Mouse (Mus musculus) midbrain, embryonic 14.5 days (tissue): ENCODE results near the gene Odr4. TPM values are rescaled to one million over a fixed set of nuclear protein-coding genes. Genes with fewer than 3 reads are reported as not detected.

Experiments used
- ATAC-seq: fragments of 200-750 bp; cut with Nextera tagmentation; 2 replicates; pipeline ENCODE4 v1.8.0; 2017; ENCODE audit warnings: moderate number of reproducible peaks, moderate library complexity; ENCODE audit not compliant: low FRiP score, low TSS enrichment
- DNase-seq: peaks from one replicate; pipeline ENCODE4 v3.0.0-alpha.2; 2015
- H3K27ac ChIP-seq: fragments of 300-500 bp; sonication (generic); replicated peaks from 2 replicates; pipeline ENCODE4 v1.5.1; 2014; ENCODE audit warnings: mild to moderate bottlenecking, low read depth, low read length, moderate library complexity
- H3K27me3 ChIP-seq: fragments of 300-500 bp; sonication (generic); 2 replicates; pipeline ENCODE4 v1.6.1; 2014; ENCODE audit warnings: low read length, control low read depth, mixed read lengths; ENCODE audit not compliant: control insufficient read depth, insufficient read depth
- H3K36me3 ChIP-seq: fragments of 300-500 bp; sonication (generic); 2 replicates; pipeline ENCODE4 v1.6.1; 2014; ENCODE audit warnings: low read length, control low read depth; ENCODE audit not compliant: control insufficient read depth, insufficient read depth
- H3K4me1 ChIP-seq: fragments of 300-500 bp; sonication (generic); 2 replicates; pipeline ENCODE4 v1.6.1; 2014; ENCODE audit warnings: mild to moderate bottlenecking, antibody characterized with exemption, low read length, control low read depth; ENCODE audit not compliant: control insufficient read depth, insufficient read depth
- H3K4me2 ChIP-seq: fragments of 300-500 bp; sonication (generic); 2 replicates; pipeline ENCODE4 v1.6.1; 2014; ENCODE audit warnings: mild to moderate bottlenecking, low read length, moderate library complexity
- H3K4me3 ChIP-seq: fragments of 300-500 bp; sonication (generic); replicated peaks from 2 replicates; pipeline ENCODE4 v1.5.1; 2014; ENCODE audit warnings: low read depth, low read length
- H3K9ac ChIP-seq: fragments of 300-500 bp; sonication (generic); replicated peaks from 2 replicates; pipeline ENCODE4 v1.6.1; 2014; ENCODE audit warnings: mild to moderate bottlenecking, low read length, moderate library complexity
- H3K9me3 ChIP-seq: fragments of 300-500 bp; sonication (generic); 2 replicates; pipeline ENCODE4 v1.6.1; 2016; ENCODE audit warnings: low read length, control low read depth, mixed read lengths; ENCODE audit not compliant: control insufficient read depth
- WGBS: fragments of 180-500 bp; shearing (Covaris S2); extraction: QIAGEN DNeasy Blood & Tissue Kit; methylation state at CpG from one replicate; pipeline ENCODE4 v1.1.7; 2014; 5-methylcytosine and 5-hydroxymethylcytosine counted together
- polyA plus RNA-seq: library from polyadenylated mRNA; unstranded; fragments of >200 nt; fragmentation: Nextera tagmentation; extraction: Ambion mirVana; gene quantifications from 2 replicates; pipeline ENCODE4 v1.2.1, GENCODE M21; 2014

Gene Odr4
- polyA plus RNA-seq = 35.5 and 46.2 TPM in 2 replicates

GRCm38 (mm10) chr1:150392638-150393487, at the start of gene Odr4, which contains the start of gene Tpr:
Gene Odr4 (minus strand): TSS chr1:150393080.
Gene Tpr (plus strand): TSS chr1:150392838.
- Histone ChIP-seq H3K27me3 (no peaks in the 10 kb centered on the region), H3K27ac (peak within 1 kb of the TSS; percentile 94), H3K4me3 (peak within 1 kb of the TSS; percentile 77), H3K4me2 (peak within 1 kb of the TSS; percentile 71), H3K9ac (peak within 1 kb of the TSS; percentile 71), H3K36me3 (peaks cover 31% of the 10 kb centered on the region), H3K4me1 (peaks cover 4% of the 10 kb centered on the region; the same call in 1 of the 2 replicates), H3K9me3 (no peaks in the 10 kb centered on the region)
- ATAC-seq (peak; percentile 97), DNase-seq (peak; percentile 100)
- WGBS = under 1% methylated on average over 76 of the region's 76 CpGs

GRCm38 (mm10) chr1:150441731-150442130, 48.9 kb upstream of the Odr4 start:
- H3K9me3 ChIP-seq = no peaks in the 10 kb centered on the region
- H3K9ac ChIP-seq = no peak overlapping the region
- no peak overlapping the region for H3K4me2 ChIP-seq
- DNase-seq (peak; percentile 7), ATAC-seq (no peak)
- no peak overlapping the region for H3K27ac ChIP-seq
- WGBS = 77% methylated on average over 4 of the region's 4 CpGs
- H3K36me3 ChIP-seq = peaks cover 82% of the 10 kb centered on the region
- no peaks in the 10 kb centered on the region for H3K4me1 ChIP-seq
- no peaks in the 10 kb centered on the region for H3K27me3 ChIP-seq
- H3K4me3 ChIP-seq = no peak overlapping the region

- Histone ChIP-seq H3K27ac (no peak overlapping the region), H3K36me3 (peaks cover 81% of the 10 kb centered on the region), H3K4me3 (no peak overlapping the region), H3K4me1 (no peaks in the 10 kb centered on the region), H3K9ac (no peak overlapping the region), H3K27me3 (no peaks in the 10 kb centered on the region), H3K4me2 (no peak overlapping the region), H3K9me3 (no peaks in the 10 kb centered on the region)
- no peak for DNase-seq
- 93% methylated on average over 3 of the region's 3 CpGs for WGBS
- no peak for ATAC-seq
These were observed 45.8 kb upstream of the Odr4 start for GRCm38 (mm10) chr1:150438641-150439040.

- DNase-seq = peak; percentile 8
- H3K27ac ChIP-seq = no peak overlapping the region
- H3K27me3 ChIP-seq = no peaks in the 10 kb centered on the region
- H3K4me1 ChIP-seq = no peaks in the 10 kb centered on the region
- no peak overlapping the region for H3K4me2 ChIP-seq
- H3K9ac ChIP-seq = no peak overlapping the region
- WGBS = 69% methylated on average over 3 of the region's 3 CpGs
- H3K4me3 ChIP-seq = no peak overlapping the region
- no peaks in the 10 kb centered on the region for H3K9me3 ChIP-seq
- ATAC-seq = no peak
- peaks cover 94% of the 10 kb centered on the region for H3K36me3 ChIP-seq
These were observed 33.3 kb upstream of the Odr4 start for GRCm38 (mm10) chr1:150426216-150426615.

- Histone ChIP-seq H3K9me3 (no peaks in the 10 kb centered on the region), H3K9ac (no peak overlapping the region), H3K36me3 (peaks cover 91% of the 10 kb centered on the region), H3K27ac (no peak overlapping the region), H3K4me1 (no peaks in the 10 kb centered on the region), H3K4me2 (no peak overlapping the region), H3K4me3 (no peak overlapping the region), H3K27me3 (no peaks in the 10 kb centered on the region)
- no peak for ATAC-seq
- 89% methylated on average over 9 of the region's 9 CpGs for WGBS
- DNase-seq = no peak
These were observed 32.8 kb upstream of the Odr4 start for GRCm38 (mm10) chr1:150425665-150426064.

- Histone ChIP-seq H3K36me3 (peaks cover 84% of the 10 kb centered on the region), H3K27me3 (no peaks in the 10 kb centered on the region), H3K9ac (no peak overlapping the region), H3K4me2 (no peak overlapping the region), H3K4me1 (no peaks in the 10 kb centered on the region), H3K27ac (no peak overlapping the region), H3K9me3 (no peaks in the 10 kb centered on the region), H3K4me3 (no peak overlapping the region)
- WGBS = 98% methylated on average over 4 of the region's 4 CpGs
- DNase-seq (no peak), ATAC-seq (no peak)
These were observed 25.5 kb upstream of the Odr4 start for GRCm38 (mm10) chr1:150418426-150418825.

- H3K36me3 ChIP-seq = peaks cover 83% of the 10 kb centered on the region
- ATAC-seq = no peak
- 95% methylated on average over 3 of the region's 3 CpGs for WGBS
- no peak overlapping the region for H3K9ac ChIP-seq
- H3K4me1 ChIP-seq = no peaks in the 10 kb centered on the region
- no peaks in the 10 kb centered on the region for H3K9me3 ChIP-seq
- no peak overlapping the region for H3K4me3 ChIP-seq
- no peak for DNase-seq
- no peak overlapping the region for H3K4me2 ChIP-seq
- no peak overlapping the region for H3K27ac ChIP-seq
- no peaks in the 10 kb centered on the region for H3K27me3 ChIP-seq
These were observed 23.1 kb upstream of the Odr4 start for GRCm38 (mm10) chr1:150416006-150416405.

GRCm38 (mm10) chr1:150409996-150410395, 17.1 kb upstream of the Odr4 start:
- 98% methylated on average over 6 of the region's 6 CpGs for WGBS
- ATAC-seq (no peak), DNase-seq (no peak)
- H3K36me3 ChIP-seq = peaks cover 83% of the 10 kb centered on the region
- no peak overlapping the region for H3K27ac ChIP-seq
- no peak overlapping the region for H3K9ac ChIP-seq
- no peak overlapping the region for H3K4me3 ChIP-seq
- no peak overlapping the region for H3K4me2 ChIP-seq
- no peaks in the 10 kb centered on the region for H3K9me3 ChIP-seq
- H3K4me1 ChIP-seq = no peaks in the 10 kb centered on the region
- no peaks in the 10 kb centered on the region for H3K27me3 ChIP-seq

- Histone ChIP-seq H3K4me1 (no peaks in the 10 kb centered on the region), H3K36me3 (peaks cover 78% of the 10 kb centered on the region), H3K9ac (no peak overlapping the region), H3K4me3 (no peak overlapping the region), H3K27ac (no peak overlapping the region), H3K27me3 (no peaks in the 10 kb centered on the region), H3K4me2 (no peak overlapping the region), H3K9me3 (no peaks in the 10 kb centered on the region)
- no peak for DNase-seq
- no peak for ATAC-seq
- 95% methylated on average over 9 of the region's 9 CpGs for WGBS
These were observed 14.4 kb upstream of the Odr4 start for GRCm38 (mm10) chr1:150407285-150407684.
